Mouse (Mus musculus) CD4-positive helper T cell, adult 2 months (primary cell): ENCODE results near the gene Mapk12.

ENCODE experiments used
- DNase-seq: peaks from one replicate; pipeline ENCODE4 v3.0.0-alpha.2; 2012; ENCODE audit warnings: low read depth, missing footprints, low spot score

Mapk12 gene

DNA sequence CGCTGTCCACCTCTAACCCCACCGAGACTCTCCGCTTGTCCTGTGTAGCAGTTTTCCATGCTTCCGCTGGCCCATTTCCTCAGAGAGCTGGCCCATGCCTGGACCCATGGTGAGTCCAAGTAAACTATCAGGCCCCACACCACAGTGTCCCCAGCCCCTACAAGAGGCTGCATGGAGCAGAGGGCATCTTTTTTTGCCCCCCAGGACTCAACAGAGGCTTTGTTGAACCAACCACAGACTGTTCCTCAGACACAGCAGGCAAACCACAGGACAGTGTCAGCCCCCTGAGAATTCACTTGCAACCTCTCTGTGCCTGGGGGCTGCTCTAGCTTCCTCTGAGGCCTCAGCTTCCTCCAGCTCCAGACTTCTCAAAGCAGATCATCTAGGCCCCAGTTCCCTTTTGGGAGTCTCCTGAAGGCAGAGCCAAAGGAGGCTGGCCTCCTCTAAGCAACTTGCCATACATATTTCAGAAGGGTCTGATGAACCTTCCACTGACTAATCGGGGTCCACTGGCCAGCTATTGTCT, 31.1 kb upstream of the Mapk12 start:
- no peak for DNase-seq

- no peak for DNase-seq
Measured at GRCm38 (mm10) chr15:89170102-89170501, 29.6 kb upstream of the Mapk12 start.

DNA sequence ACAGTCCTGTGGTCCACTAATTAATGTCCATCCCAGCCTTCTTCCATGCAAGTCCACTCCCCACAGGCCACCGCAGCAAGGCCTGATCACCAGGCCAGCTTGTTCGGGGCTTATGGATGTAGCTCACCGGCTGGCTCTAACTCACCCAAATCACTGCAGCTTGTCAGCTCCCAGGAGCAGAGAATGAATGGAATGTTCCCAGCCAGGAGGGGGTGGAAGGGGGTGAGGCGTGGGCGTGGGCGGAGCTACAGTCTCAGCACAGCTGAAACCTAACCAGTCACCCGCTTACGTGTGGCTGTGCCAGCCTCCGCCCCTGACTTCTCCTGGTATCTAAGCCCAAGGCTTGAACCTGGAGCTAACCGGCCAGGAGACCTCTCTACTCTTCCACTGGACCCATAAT, 28.9 kb upstream of the Mapk12 start:
- no peak for DNase-seq

GRCm38 (mm10) chr15:89168922-89169321, 28.4 kb upstream of the Mapk12 start:
- no peak for DNase-seq

GRCm38 (mm10) chr15:89165478-89165877, 25.0 kb upstream of the Mapk12 start:
- no peak for DNase-seq

DNA sequence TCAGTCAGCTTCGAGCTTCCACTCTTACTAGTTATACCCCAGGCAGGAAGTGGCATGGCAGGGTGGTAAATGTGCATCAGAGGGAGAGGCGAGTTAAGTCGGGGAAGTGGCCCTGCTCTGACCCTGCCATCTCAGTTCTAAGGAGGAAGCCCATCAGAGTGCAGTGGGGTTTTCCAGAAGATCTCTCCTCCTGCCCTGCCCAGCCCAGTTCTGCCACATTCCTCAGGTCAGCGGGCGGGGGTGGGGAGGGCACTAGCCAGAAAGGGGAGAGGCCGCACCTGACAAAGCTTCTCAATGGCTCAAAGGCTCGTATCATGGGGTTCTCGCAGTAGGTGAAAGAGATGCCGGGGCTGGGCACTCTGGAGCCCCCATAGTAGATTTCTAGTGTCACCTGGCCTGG, 20.9 kb upstream of the Mapk12 start:
- no peak for DNase-seq

- DNase-seq = no peak
Measured at GRCm38 (mm10) chr15:89158516-89158915, 18.0 kb upstream of the Mapk12 start.

DNA sequence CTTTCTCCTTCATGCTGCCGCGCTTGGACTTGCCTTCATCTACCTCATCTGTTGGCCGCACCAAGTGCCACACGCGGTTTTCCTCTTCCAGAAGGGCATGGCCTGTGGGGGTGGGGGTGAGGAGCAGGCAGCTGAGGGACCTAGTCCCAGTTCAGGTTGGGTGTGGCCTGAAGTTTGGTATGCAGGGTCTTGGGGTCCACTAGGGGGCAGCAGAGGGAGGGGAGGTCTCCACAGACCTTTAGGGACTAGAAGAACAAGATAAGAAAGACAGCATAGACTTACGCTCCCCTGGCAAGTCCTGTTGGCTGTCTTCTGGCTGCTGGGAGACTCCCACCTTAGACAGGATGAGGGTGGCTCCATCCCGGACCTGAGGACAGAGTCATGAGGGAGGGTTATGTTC, 17.5 kb upstream of the Mapk12 start:
- DNase-seq = peak; percentile 81

- no peak for DNase-seq
Measured at GRCm38 (mm10) chr15:89152312-89152711, 11.8 kb upstream of the Mapk12 start.

DNA sequence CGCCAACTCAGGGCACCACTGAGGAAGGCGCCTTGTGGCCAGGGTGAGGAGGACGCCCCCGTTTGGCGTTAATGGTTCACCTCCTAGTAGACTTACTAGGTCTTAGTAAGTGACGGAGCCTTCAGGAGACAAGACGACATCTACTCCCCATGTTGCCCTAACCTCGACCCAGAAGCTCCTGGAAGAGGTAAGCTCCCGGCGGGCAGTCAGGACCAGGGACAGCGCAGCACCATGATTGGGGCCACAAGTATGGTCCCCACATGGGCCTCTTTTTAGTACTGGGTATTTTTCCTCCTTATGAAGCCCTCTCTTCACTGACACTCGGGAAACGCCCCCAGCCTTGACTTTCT, 9.5 kb upstream of the Mapk12 start:
- DNase-seq = no peak

- DNase-seq = peak; percentile 83
Measured at GRCm38 (mm10) chr15:89149271-89150040, 9.0 kb upstream of the Mapk12 start, which contains the start of gene Mapk11. Mapk11 (minus strand) TSS chr15:89149628.

DNA sequence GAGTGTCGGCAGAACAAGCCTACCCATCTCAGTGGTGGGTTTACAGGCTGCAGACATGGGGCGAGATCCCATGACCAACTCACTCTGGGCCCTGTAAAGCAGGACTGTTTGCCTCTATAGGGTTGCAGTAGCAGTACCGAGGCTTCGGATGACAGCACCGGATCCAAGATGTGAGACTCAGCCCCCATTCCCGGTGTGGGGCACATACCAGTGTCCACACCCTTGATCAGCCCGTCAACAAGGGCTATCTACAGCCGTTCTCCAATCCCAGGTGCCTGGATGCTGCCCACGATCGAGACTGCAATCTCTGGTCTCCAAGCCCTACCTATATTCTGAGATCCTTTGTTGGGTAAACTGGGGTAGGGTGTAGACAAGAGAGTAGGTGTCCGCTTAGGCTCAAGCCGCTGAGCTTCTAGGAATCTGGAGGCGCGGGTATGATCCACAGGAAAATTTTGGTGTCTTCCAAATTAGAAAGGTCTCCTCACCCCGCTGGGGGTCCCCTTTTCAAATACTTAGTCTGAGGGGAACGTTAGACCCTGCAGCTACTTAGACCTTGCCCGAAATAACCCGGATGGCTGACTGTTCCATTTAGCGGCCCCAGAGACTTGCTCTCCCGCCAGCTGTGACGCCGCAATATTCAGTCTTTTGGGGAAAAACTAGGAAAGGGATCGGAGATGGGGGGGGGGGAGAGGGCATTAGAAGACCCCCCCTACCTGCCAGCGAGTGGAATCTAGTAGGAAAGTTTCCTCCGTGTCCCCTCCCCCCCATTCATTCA, 8.2 kb upstream of the Mapk12 start:
- DNase-seq = peak; percentile 19

DNA sequence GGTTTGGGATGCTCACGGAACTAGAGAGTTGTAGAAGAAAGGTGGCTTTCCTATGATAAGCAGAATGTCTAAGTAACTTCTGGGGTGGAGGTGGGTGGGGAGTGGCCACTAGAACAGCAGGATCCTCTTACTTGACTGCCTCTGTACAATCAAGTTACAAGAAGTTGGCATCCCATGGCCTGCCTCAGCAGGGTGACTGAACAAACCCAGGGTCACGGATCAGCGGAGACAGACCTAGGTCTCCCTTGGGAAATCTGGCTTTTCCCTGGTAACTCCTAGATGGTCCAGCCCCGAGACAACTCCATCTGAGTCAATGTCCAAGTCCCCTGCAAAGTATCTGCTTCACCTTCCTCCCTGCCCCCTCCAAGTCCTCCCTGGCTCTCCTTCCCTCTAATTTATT, 7.4 kb upstream of the Mapk12 start:
- DNase-seq = peak; percentile 36

GRCm38 (mm10) chr15:89147456-89147855, 7.0 kb upstream of the Mapk12 start:
- no peak for DNase-seq

GRCm38 (mm10) chr15:89147024-89147423, 6.5 kb upstream of the Mapk12 start:
- peak; percentile 91 for DNase-seq

- DNase-seq = peak; percentile 79
Measured at GRCm38 (mm10) chr15:89146537-89146936, 6.0 kb upstream of the Mapk12 start.

GRCm38 (mm10) chr15:89145813-89146350, 5.4 kb upstream of the Mapk12 start:
- DNase-seq = peak; percentile 18

DNA sequence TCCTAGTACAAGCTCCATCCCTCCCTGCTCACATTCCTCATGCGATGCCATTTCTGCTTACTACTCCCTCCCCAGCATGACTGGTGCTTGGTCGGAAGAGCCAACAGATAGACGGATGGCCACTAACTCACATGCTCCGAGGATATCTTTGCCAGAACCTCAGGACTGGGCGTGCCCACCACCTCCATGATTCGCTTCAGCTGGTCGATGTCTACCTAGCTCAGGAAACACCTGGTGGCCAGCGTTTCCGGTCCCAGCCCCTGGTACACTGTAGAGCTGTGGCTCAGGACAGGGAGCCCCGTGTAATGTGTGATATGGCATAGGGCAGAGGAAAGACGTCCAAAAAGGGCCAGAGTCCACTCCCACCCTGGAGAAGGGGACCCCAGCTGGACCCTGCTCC, 4.5 kb upstream of the Mapk12 start:
- no peak for DNase-seq

DNA sequence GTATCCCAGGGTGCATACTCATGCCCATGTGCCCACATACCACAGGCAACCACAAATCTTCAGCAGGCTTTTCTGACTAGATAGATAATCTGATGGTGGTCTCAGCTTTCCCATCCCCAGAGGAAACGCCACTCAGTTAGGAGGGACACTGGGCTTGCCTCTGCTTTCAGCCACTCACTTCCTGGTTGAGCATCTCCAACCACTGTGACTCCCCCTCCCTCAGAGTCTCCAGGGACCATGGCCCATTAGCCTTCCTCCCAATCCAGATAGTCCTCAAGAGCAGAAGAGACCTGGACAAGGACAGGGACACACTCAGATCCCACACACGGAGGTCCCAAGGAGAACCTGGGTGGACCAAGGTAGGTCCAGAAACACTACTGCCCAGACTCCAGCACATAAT, 2.6 kb upstream of the Mapk12 start:
- DNase-seq = no peak

DNA sequence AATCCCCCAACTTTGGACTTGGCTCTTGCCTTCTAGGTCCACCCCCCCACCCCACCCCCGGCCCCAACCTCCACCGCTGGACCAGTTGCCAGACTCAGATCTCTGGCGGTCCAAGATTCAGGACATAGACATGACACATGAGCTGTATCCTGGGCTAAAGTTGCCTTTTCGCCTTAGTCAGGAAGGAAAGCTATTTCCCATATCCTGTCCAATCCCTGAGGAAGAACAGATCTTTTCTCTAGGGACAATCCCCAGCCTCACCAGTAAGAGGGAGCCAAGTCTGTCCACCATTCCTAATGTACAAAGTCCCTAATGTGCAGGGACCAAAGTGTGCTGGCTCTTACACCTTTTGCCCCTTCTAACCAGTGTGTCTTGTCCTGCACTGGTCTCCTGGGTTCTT, 1.4 kb upstream of the Mapk12 start:
- DNase-seq = no peak

GRCm38 (mm10) chr15:89141443-89141842, 940 bp upstream of the Mapk12 start:
- no peak for DNase-seq

- DNase-seq = peak; percentile 34
Measured at GRCm38 (mm10) chr15:89140048-89140658, 350 bp downstream of the Mapk12 start.
